Mouse (Mus musculus) stomach, postnatal 0 days (tissue): ENCODE results near the gene Fst. TPM values are rescaled to one million over a fixed set of nuclear protein-coding genes. Genes with fewer than 3 reads are reported as not detected.
A peak's percentile ranks its signal among the peaks of the same experiment; 100 is the strongest.

Source experiments
- ATAC-seq: fragments of 200-750 bp; cut with Nextera tagmentation; 2 replicates; pipeline ENCODE4 v1.8.0; 2017; ENCODE audit not compliant: low FRiP score, low TSS enrichment
- DNase-seq: peaks from one replicate; pipeline ENCODE4 v3.0.0-alpha.2; 2016; ENCODE audit warnings: low spot score
- H3K27ac ChIP-seq: fragments of 300-500 bp; sonication (generic); replicated peaks from 2 replicates; pipeline ENCODE4 v1.5.1; 2014; ENCODE audit warnings: mild to moderate bottlenecking, control low read depth
- H3K27me3 ChIP-seq: fragments of 300-500 bp; sonication (generic); 2 replicates; pipeline ENCODE4 v1.6.1; 2014; ENCODE audit warnings: low read length; ENCODE audit not compliant: control insufficient read depth, insufficient read depth
- H3K36me3 ChIP-seq: fragments of 300-500 bp; sonication (generic); 2 replicates; pipeline ENCODE4 v1.6.1; 2014; ENCODE audit warnings: low read length, mixed read lengths; ENCODE audit not compliant: control insufficient read depth, insufficient read depth
- H3K4me1 ChIP-seq: fragments of 300-500 bp; sonication (generic); replicated peaks from 2 replicates; pipeline ENCODE4 v1.6.1; 2014; ENCODE audit warnings: antibody characterized with exemption; ENCODE audit not compliant: control insufficient read depth, insufficient read depth
- H3K4me2 ChIP-seq: fragments of 300-500 bp; sonication (generic); replicated peaks from 2 replicates; pipeline ENCODE4 v1.6.1; 2014; ENCODE audit warnings: low read depth, mild to moderate bottlenecking, control low read depth, moderate library complexity
- H3K4me3 ChIP-seq: fragments of 300-500 bp; sonication (generic); 2 replicates; pipeline ENCODE4 v1.5.1; 2014; ENCODE audit warnings: low read depth, low read length, control low read depth
- H3K9ac ChIP-seq: fragments of 300-500 bp; sonication (generic); 2 replicates; pipeline ENCODE4 v1.6.1; 2014; ENCODE audit warnings: mild to moderate bottlenecking, low read length, control low read depth, mixed read lengths
- H3K9me3 ChIP-seq: fragments of 300-500 bp; sonication (generic); 2 replicates; pipeline ENCODE4 v1.6.1; 2016; ENCODE audit warnings: low read length; ENCODE audit not compliant: control insufficient read depth
- CTCF ChIP-seq: IDR thresholded peaks from 2 replicates; pipeline ENCODE4 v1.5.1; 2016; ENCODE audit warnings: antibody characterized with exemption, low read depth, mild to moderate bottlenecking, moderate library complexity
- EP300 ChIP-seq: optimal IDR thresholded peaks from 2 replicates; pipeline ENCODE3; 2016; ENCODE audit warnings: antibody characterized with exemption
- WGBS: fragments of 180-500 bp; shearing (Covaris S2); extraction: QIAGEN DNeasy Blood & Tissue Kit; methylation state at CpG from one replicate; pipeline ENCODE4 v1.1.7; 2014; 5-methylcytosine and 5-hydroxymethylcytosine counted together
- polyA plus RNA-seq: library from polyadenylated mRNA; unstranded; fragments of >200 nt; fragmentation: Nextera tagmentation; extraction: Ambion mirVana; gene quantifications from 2 replicates; pipeline ENCODE4 v1.2.1, GENCODE M21; 2015

Fst gene
- polyA plus RNA-seq, 1 experiment from 2014 or later: 27.8 TPM

DNA sequence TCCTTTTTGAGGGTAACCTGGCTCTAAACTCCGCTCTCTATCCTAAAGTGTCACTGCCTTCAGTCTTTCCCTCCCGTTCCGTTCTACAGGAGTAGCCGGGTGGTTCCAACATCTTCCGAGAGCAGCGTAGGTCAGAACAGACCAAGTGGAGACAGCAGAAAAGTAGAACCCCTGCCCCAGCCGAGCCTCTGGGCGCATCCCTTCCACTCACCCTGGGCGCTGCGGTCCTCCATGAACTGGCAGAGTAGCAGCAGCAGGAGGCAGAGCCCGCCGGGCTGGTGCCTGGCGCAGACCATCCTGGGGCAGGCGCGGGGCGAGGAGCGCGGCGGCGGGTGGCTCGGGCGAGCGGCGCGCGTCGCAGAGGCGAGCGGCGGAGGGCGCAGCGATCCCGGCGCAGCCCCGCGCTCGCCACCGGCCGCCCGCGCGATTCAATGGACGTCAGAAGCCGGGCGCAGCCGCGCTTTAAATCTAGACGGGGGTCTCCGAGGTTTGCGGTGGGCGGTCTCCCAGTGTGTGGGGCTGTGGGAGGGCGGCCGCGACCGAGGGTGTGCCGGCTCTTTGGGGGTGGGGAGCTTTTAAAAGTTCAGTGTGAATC lies 363 bp downstream of the Fst start:
- Histone ChIP-seq H3K27ac (peak overlapping the region; percentile 71), H3K4me2 (peak overlapping the region; percentile 97), H3K4me1 (no peaks in the 10 kb centered on the region; the same call in 1 of the 2 replicates), H3K27me3 (peaks cover 5% of the 10 kb centered on the region; the same call in 1 of the 2 replicates), H3K9me3 (no peaks in the 10 kb centered on the region), H3K4me3 (peak overlapping the region; percentile 59), H3K36me3 (no peaks in the 10 kb centered on the region), H3K9ac (peak overlapping the region; percentile 59)
- WGBS: under 1% methylated on average over 51 of the region's 56 CpGs
- TF ChIP-seq EP300: no peak
- peak; percentile 39; the same call in 1 of the 2 replicates for TF ChIP-seq CTCF
- DNase-seq (peak; percentile 51), ATAC-seq (peak; percentile 62)

DNA sequence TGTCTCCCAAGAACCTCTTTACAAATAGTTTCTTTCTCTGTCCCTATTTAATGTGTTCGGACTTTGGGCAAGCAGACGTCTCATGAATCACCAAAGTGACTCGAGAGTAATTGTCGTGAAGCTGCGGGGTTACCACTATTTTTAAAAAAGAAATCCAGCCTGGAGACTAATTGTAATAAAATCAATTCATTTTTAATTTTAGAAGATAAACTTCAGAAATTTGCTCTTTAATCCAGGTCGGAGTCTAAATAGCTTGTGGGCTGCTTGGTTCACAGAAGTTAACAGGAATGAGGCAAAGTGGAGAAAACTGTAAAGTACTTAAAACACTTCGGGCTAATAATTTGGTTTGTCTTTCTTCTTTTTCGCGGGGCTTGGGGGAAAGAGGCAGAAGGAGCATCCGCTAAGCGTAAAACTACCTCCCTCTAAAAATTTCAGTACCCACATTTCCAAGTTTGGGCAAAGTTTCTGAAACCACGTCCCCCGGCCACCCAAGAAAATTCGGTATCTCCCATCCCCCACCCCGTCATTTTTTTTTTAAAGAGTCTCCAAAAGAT lies 1.1 kb downstream of the Fst start:
- H3K4me2 ChIP-seq: peak overlapping the region; percentile 97
- 5% methylated on average over 15 of the region's 15 CpGs for WGBS
- no peak for ATAC-seq
- TF ChIP-seq CTCF (no peak), EP300 (no peak)
- H3K27me3 ChIP-seq: peaks cover 5% of the 10 kb centered on the region; the same call in 1 of the 2 replicates
- peak overlapping the region; percentile 59 for H3K4me3 ChIP-seq
- H3K4me1 ChIP-seq: no peaks in the 10 kb centered on the region; the same call in 1 of the 2 replicates
- no peak for DNase-seq
- no peaks in the 10 kb centered on the region for H3K36me3 ChIP-seq
- peak overlapping the region; percentile 50 for H3K9ac ChIP-seq
- no peaks in the 10 kb centered on the region for H3K9me3 ChIP-seq
- H3K27ac ChIP-seq: peak overlapping the region; percentile 56

DNA sequence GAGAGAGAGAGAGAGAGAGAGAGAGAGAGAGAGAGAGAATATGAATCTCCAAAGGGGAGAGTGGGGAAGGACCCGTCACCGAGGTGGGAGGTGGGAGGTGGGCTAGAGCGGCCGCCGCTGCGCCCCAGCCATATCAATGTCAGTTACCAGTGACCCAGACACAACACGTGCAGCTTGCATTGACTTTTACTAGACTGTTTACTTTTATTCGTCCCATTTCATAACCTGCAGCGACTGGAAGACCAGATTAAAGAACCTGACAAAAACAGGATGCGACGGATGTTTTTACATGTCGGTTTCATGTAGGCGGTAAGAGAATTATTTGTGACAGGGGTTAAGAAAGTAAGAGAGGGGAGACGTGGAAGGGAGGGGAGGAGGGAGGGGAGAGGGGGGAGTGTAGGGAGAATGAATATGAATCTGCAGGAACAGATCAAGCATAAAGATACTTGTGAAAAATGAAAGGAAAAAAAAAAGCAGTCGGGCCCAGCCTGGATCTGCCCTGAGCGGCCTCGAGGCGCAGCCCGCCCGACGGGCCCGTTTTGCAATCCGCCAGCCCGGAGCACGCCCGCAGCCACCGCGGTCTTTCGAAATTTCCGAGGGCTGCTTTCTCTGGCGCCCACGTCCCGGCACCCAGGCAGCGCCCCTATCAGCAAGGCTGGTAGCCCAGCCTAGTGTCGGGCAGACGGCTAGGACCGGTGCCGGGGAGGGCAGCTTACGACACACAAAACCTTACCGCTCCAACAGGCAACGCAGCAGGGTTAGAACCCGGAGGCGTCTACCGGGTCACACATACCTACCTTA lies 1.8 kb downstream of the Fst start:
- peaks cover 5% of the 10 kb centered on the region; the same call in 1 of the 2 replicates for H3K27me3 ChIP-seq
- no peaks in the 10 kb centered on the region for H3K9me3 ChIP-seq
- H3K9ac ChIP-seq: peak overlapping the region; percentile 50
- H3K4me1 ChIP-seq: no peaks in the 10 kb centered on the region; the same call in 1 of the 2 replicates
- WGBS: 3% methylated on average over 44 of the region's 44 CpGs
- peak overlapping the region; percentile 97 for H3K4me2 ChIP-seq
- H3K27ac ChIP-seq: peak overlapping the region; percentile 56
- no peak for ATAC-seq
- H3K36me3 ChIP-seq: no peaks in the 10 kb centered on the region
- TF ChIP-seq CTCF: no peak
- no peak for TF ChIP-seq EP300
- peak overlapping the region; percentile 59 for H3K4me3 ChIP-seq
- peak; percentile 46 for DNase-seq

DNA sequence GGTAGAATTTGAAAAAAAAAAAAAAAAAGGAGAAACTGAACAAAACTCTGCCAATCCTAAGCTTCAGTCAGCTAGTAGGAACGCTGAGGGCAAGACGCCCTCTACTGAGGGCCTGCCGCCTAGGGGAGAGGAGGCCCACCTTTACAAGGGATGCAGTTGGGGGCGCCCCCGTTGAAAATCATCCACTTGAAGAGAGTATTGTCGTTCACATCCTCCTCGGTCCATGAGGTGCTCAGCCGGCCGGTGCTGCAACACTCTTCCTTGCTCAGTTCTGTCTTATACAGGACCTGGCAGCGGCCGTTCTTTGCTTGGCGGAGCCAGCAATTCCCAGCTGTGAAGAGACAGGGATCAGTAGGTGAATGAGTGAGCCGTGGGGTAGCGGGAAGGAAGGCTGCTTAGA lies 2.5 kb downstream of the Fst start:
- Histone ChIP-seq H3K36me3 (no peaks in the 10 kb centered on the region), H3K9me3 (no peaks in the 10 kb centered on the region), H3K4me2 (peak overlapping the region; percentile 97), H3K27ac (no peak overlapping the region), H3K27me3 (peaks cover 3% of the 10 kb centered on the region; the same call in 1 of the 2 replicates), H3K9ac (peak overlapping the region; percentile 23), H3K4me1 (no peaks in the 10 kb centered on the region; the same call in 1 of the 2 replicates), H3K4me3 (peak overlapping the region; percentile 59)
- ATAC-seq (no peak), DNase-seq (peak; percentile 26)
- TF ChIP-seq EP300 (no peak), CTCF (peak; percentile 55)
- WGBS: 3% methylated on average over 14 of the region's 14 CpGs

DNA sequence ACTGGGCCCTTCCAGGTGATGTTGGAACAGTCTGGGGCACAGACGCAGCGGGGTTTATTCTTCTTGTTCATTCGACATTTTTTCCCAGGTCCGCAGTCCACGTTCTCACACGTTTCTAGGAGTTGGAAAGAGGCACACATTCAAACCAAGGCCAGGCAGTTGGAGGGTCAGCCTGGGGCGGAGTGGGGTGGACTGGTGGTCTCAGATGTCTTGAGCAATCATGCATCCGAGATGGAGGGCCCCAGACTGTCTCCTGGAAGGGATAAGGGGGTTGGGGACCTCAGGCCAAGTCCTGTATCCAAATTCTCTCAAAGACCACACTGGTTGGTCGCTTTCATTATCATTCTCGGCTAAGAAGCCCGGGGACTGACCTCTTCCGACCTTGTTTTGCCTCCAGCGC lies 3.0 kb downstream of the Fst start:
- no peak for DNase-seq
- Histone ChIP-seq H3K36me3 (no peaks in the 10 kb centered on the region), H3K9me3 (no peaks in the 10 kb centered on the region), H3K4me3 (peak overlapping the region; percentile 59; the same call in 1 of the 2 replicates), H3K9ac (no peak overlapping the region), H3K27ac (no peak overlapping the region), H3K27me3 (peaks cover 3% of the 10 kb centered on the region; the same call in 1 of the 2 replicates), H3K4me2 (peak overlapping the region; percentile 97), H3K4me1 (no peaks in the 10 kb centered on the region; the same call in 1 of the 2 replicates)
- ATAC-seq: no peak
- 50% methylated on average over 13 of the region's 13 CpGs for WGBS
- TF ChIP-seq EP300 (no peak), CTCF (no peak)
